Mouse (Mus musculus): ENCODE measurements around the gene Gls2.
"Not testable (repeated sequence)": the region's sequence is repeated elsewhere in the genome, so short reads cannot be mapped to it uniquely, and the experiment has no call there.

Gene Gls2

DNA sequence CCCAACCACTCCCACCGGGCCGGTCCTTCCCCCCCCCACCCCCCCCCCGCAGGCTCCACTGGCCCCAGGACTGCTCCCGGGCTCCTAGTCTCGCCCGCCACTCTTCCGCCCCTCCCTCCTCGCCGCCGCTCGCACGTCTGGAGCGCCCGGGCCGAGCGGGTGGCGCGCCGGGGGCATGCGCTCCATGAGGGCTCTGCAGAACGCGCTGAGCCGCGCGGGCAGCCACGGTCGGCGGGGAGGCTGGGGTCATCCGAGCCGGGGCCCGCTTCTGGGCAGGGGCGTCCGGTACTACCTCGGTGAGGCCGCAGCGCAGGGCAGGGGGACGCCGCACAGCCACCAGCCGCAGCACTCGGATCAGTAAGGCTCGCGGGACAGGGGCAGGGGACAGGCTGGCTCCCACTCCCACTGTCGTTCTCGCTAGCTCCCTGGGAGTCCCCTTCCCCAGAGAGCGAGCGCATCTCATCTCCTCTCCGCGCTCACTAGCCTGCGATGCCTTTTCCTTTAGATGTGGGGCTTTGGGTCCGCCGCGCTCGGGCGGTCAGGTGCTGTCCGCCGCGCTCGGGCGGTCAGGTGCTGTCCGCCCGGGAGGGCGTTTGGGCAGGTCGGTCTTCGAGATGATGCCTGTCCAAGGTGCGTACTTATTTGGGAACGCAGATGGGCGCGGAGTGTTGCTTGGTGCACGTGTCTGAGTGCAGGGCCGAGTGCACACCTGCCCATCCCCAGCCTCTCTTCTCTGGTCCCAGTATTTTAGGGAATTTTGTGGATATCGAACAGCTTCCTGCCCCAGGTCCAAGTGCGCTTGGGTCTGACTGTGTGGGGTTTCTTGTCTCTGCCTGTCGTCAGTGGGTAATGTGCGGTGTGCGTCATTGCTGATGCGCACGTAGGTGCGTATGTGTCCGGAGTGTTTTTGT lies 549 bp downstream of the Gls2 start:
- DNase-seq, result peak; percentile 90

DNA sequence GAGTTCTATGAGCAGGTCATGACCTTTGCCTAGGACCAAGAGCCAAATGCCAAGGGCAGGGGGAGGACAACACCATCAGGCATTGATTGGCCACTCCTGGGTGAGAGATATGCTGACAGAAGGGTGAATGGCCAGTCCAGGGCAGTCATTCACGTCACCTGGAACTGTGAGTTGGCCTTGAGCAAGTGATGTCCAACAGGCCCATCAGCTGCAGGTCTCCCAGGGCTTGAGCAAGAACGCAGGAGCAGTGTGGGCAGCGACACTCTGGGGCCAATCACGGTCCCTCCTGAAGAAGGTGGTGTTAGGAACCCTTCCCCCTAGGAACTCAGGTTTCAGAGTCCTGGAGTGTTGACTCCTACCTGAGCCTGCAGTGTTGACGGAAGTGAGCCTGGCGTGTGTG lies 7.6 kb downstream of the Gls2 start:
- no peak for DNase-seq

DNA sequence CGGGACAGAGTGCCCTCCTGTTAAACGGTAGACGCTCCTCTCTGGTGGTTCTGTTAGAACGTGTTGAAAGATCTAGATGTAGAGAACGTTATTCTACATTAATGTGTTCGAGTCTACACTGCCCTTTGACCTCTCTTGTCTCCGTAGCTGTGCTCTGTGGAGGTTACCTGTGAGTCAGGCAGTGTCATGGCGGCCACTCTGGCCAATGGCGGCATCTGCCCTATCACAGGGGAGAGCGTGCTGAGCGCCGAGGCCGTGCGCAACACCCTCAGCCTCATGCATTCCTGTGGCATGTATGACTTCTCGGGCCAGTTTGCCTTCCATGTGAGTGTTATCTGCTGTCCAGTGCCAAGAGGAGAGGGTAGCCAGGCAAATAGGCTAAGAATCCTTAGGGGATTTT lies 10.7 kb downstream of the Gls2 start:
- DNase-seq, result no peak

DNA sequence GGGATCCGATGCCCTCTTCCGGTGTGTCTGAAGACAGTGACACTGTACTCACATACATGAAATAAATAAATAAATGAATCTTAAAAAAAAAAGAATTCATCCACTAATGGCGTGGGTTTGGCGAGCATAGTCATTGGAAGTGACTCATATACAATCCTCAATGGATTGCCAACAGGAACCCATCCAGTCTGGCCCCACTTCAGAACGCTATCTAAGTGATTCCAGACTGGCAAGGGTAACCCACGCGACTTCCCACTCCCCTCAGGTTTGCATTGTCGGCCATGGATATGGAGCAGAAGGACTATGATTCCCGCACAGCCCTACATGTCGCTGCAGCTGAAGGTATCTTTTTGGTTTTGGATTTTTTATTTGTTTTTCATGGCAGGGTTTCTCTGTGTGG lies 14.1 kb downstream of the Gls2 start:
- no peak for DNase-seq

DNA sequence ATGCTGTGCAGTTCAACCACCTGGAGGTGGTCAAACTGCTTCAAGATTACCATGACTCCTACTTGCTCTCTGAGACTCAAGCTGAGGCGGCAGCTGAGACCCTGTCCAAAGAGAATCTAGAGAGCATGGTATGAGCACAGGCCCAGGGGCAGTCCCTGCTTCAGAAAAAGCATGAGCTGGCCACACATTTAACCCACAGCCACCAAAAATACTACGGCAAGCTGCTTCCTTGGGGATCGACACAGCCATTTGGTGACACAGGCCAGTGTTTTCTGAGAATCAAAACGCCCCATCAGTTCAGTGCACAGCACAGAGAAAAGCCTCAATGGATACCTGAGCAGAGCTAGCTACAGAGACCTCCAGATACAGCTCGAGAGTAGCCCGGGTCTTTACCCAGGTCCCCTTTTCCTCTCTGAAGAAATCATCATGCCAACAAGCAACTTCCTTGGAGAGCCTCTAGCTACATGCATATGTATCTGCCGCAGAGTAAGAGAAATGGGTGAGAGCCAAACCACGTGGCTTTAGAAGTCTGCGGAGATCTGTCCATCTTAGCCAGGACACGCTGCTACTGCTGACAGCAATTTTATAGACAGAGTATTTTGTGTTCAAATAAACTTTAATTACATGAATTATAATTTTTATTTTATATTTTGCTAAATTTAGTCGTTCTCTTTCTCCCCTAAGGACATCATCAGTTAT lies 15.2 kb downstream of the Gls2 start:
- no peak for DNase-seq

DNA sequence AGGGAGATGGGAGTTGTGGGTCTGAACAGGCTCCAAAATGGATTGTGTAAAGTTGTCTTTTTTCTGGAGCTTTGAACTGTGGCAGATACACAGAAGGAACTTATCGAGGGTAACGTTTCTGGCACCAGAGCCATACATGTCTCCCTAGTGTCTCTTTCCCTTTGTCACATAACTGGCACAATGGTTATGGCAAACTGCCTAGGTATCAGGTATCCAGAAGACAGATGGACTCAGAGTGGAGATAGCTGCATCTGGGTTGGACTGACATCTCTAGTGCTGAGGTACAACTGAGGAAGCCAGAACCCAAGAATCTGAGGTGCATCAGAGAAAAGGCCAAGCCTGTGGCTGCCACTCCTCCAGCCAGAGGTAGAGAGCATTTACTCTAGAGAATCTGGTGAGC lies 15.9 kb downstream of the Gls2 start:
- no peak for DNase-seq

DNA sequence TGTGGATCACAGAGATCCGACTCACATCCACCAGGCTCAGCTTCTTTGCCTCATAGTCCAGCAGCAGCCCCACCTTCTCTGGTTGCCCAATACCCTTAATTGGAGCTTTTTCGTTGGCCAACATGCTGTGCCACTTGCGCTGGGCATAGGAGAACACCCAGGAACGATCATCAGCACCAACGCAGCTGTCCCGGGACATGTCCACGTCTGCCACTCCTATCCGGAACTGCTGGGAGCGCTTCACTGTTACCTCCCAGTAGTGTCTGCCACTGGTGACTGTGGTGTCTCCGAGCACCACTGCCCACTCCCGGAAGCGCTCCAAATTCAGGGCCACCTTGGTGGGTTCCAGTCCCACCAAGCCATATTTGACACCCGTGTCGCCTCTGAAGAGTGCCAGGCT lies 16.7 kb downstream of the Gls2 start:
- DNase-seq, result no peak

DNA sequence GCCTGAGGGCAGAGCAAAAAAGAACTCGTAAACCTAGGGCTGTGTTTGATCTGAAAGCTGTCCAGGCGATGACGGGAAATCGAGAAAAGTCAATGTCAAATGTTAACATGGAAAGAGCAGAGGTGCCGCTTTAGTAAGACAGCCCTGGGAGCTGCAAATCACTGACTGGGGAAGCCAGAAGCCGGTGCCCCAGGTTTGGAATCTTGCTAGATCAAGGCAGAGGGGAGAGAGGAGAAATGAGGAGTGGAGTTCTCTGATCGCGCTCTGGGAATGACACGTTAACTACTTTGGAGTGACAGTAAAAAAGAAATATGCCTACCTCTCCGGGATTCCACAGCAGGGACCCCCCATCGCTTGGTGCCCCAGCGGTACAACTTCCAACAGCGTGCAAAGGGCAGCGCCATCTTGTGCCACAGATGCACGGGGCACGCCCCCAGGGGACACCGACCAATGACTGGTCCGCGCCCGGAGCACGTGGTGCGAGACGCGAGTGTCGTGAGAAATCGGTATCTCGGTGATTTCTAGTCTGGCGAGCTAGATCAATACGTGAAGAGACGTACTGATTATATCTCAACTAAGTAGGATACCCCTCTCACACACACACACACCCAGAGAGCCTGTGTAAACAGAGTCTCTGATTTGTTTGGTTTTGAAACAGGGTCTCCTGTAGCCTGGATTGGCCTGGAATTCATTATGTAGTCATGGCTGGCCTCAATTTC lies 17.3 kb downstream of the Gls2 start, which contains the start of gene Spryd4:
TSS of gene Spryd4 (minus strand) at position 418 of the 719 bp plus-strand sequence.
- peak; percentile 99 for DNase-seq

DNA sequence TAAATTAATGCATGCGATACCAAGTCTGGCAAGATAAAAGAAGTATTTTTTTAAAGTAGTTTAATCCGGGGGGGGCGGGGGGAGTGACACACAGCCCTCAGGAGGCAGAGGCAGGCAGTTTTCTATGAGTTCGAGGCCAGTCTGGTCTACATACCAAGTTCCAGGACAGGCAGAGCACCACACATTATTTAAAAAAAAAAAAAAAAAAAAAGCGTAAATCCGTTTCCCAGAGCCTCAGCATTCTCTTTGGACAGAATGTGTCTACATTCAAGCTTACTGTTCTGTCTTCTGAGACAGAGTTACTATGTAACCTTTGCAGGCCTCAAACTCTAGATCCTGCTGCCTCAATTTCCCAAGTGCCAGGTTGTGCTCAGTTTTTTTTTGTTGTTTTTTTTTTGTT lies 17.9 kb downstream of the Gls2 start:
- DNase-seq, result no peak

DNA sequence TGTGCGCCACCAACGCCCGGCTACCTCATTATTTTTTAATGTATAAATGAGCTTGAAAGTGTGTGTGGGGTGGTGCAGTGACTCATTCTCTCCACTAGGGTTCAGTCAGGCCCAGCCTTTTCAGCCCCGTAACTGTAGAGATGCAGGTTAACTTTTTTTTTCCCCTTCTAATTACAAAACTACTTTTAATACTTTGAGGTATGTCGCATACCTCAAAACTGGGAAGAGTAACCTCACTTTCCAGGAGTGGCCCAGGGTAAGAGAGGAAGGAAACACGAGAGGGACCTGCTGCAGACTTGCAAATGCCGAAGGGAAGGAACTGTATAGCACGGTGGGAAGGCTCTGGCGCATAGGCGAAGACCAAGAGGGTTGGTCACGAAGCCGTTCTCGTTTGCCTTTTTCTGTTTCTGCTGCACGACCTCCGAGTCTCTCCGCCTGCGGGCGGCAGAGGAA lies 18.6 kb downstream of the Gls2 start:
- DNase-seq, result peak; percentile 91

DNA sequence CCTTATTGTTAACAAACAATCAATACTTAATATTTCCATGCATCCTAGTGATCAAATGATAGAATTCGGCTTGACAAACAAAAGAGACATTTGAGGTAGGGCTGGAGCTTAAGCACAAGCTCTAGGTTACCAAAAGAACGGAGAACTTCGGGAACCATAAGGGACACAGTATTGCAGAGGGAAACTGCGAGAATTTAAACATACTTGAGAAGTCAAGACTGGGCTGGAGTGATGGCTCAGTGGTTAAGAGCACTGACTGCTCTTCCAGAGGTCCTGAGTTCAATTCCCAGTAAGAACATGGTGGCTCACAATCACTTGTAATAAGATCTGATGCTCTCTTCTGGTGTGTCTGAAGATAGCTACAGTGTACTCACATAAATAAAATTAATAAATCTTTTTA lies 19.9 kb downstream of the Gls2 start:
- DNase-seq, result not testable (repeated sequence)

DNA sequence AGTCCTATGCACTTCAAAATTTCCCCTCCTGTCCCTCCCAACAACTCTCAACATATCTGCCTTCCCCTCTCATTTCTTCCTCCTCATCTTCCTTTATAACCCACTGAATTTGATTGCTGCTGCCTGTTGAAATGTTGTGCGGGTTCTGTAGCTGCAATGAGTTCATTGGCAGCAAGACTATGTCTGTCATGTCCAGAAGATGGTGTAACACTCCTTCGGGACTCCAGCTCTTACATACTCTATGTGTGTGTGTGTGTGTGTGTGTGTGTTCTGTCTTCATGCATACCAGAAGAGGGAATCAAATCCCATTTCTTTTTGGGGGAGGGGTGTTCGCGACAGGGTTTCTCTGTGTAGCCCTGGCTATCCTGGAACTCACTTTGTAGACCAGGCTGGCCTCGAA lies 20.7 kb downstream of the Gls2 start:
- no peak for DNase-seq

DNA sequence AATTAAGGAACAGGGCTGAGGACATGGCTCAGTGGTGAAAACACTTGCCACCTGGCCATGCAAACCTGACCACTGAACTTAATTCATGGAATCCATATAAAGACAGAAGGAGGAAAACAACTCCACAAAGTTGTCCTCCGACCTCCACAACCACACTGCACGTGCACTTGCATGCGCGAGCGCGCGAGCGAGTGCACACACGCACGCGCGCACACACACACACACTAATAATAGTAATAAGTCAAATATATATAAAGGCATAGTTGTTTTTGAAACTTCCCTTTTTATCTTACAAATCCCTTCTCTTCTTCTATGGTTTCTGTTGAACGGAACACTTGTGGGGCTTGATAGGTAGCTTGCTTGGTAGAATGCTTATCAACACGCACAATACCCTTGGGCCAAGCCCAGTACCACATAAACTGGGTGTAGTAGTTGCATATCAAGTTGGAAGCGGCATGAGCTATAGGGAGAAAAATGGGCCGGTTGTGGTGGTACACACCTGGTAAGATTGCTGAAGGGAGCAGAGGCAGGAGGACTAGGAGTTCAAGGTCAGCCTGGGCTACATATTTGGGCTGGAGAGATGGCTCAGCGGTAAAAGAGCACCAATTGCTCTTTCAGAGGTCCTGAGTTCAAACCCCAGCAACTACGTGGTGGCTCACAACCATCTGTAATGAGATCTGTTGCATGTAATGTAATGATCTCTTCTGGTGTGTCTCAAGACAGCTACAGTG lies 24.3 kb downstream of the Gls2 start:
- DNase-seq, result no peak

DNA sequence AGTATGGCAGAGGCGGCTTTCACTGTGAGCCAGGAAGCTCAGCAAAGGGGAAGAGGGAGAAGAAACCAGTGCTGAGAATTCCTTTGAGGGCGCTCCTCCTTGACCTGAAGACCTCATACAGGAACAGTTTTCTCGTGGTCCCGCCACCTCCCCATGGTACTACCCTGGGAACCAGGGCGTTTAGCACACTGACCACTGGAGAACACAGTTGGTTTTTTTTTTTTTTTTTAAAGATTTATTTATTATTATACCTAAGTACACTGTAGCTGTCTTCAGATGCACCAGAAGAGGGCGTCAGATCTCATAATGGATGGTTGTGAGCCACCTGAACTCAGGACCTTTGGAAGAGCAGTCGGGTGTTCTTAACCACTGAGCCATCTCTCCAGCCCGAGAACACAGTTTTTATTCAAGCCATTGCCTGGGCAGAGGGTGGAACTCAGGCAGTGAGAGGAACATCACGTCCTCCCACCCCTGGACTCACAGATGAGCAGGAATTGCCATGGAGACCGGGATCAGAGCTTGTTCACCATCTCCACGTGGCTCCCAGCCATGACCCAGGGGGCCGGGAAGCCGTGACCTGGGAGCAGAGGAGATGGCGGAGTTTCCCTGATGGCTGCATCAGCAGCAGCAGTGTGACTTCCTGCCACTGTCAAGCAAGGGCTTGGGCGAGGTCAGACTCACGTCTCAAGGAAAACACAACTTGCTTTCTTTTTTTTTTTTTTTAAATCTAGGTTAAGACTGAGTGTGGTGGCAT lies 27.5 kb downstream of the Gls2 start:
- DNase-seq, result peak; percentile 92

DNA sequence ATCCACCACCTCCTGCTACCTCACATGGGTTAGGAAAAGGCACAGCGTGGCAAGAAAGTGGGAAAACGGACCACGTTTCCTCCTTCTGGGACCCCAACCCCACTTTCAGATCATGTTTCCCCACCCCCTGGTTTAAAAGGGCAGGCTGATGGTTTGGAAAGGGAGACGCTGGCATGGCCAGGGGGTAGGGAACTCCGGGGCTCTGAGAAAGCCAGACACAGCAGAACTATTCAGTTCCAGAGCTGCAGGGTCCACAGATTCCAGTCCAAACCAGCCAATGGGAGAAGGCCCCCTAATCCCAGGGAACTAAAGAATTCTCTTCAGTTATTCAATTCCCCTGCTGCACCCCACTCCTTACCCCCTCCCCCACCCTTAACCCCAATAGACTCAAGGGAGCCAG lies 30.8 kb downstream of the Gls2 start:
- DNase-seq, result peak; percentile 81

DNA sequence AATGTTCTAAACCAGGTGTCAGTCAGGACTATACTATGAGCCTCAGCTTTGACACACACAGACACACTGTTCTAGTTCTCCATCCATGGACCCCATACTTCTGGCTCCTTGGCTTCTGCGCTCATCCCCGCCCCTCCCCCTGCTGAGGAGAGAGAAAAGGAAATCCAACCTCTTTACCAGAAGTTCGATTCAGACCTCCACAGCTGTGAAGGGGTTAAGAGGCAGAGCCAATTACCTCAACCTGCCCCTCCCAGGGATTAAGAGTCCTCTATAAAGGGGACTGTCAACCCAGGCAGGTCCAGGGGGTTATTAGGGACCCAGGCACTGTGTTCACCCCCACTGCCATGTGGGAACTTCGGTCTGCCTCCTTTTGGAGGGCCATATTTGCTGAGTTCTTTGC lies 31.3 kb downstream of the Gls2 start, which contains the start of gene Mip:
TSS of gene Mip (plus strand) at position 301 of the 400 bp plus-strand sequence.
- no peak for DNase-seq

DNA sequence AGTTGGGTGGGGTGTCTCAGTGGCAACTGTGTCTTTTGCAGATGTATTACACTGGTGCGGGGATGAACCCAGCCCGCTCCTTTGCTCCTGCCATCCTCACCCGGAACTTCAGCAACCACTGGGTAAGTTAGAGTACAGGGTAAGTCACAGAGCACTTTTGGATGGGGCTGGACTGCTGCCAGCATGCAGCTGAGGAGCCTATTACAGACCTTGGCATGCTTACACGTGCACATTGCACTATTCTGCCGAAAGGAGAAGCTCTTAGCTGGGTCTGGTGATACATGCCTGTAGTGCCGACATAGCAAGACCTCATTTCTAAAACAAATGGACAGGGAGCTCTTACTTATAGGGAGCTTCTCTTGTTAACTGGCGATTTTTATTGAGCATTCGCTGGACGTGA lies 33.3 kb downstream of the Gls2 start:
- DNase-seq, result no peak

DNA sequence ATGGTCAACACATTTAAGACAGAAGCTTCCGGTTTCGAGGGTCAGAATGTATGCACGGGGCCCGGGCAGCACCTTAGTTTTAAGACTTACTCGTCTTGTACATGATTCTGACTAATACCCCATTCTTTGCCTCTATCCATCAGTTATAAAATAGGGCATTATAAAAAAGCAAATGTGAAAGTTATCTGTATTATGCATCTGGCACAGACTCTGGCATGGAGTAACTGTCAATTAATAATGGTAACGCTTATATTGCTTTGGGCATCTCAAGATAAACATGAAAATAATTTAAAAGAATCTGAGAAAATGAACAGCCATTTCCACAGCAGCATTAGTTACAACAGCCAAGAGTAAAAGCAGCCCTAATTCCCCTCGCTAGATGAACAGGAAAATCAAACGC lies 33.8 kb downstream of the Gls2 start:
- no peak for DNase-seq

DNA sequence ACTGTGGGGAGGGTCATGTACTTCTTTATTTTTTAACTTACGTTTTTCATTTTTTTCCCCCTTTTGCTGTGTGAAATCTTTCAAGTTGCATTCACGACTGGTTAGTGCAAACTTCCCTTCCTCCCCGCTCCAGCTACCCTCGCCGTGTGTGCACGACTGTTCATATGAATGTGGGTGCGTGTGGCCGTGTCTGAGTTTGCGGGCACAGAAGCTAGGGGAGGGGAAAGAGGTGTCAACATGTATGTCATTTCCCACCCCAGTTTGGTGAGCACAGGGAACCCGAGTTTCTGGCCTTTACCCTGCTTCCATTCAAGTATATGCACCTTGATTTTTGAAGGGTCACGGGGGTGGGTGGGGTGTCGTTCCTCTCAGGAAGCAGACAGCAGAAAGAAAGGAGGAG lies 36.3 kb downstream of the Gls2 start:
- DNase-seq, result peak; percentile 86

DNA sequence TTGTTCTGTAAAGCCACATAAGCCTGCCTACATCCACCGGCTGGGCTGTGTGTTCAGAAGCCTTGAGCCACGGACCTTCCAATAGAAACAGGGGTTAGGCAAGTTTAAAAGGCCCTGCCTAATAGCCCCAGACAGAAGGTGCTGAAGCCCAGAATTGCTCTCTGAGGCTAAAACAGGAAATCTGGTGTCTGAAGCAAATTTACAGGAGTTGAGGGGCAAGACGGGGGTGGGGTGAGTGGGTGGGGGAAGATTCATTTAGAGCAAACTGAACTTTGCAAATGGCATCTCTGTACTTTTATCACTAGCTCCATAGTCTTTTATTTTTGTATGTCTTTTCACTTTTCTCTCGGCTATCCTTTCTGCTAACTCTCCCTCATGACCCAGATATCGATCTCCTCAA lies 36.9 kb downstream of the Gls2 start:
- DNase-seq, result peak; percentile 86

DNA sequence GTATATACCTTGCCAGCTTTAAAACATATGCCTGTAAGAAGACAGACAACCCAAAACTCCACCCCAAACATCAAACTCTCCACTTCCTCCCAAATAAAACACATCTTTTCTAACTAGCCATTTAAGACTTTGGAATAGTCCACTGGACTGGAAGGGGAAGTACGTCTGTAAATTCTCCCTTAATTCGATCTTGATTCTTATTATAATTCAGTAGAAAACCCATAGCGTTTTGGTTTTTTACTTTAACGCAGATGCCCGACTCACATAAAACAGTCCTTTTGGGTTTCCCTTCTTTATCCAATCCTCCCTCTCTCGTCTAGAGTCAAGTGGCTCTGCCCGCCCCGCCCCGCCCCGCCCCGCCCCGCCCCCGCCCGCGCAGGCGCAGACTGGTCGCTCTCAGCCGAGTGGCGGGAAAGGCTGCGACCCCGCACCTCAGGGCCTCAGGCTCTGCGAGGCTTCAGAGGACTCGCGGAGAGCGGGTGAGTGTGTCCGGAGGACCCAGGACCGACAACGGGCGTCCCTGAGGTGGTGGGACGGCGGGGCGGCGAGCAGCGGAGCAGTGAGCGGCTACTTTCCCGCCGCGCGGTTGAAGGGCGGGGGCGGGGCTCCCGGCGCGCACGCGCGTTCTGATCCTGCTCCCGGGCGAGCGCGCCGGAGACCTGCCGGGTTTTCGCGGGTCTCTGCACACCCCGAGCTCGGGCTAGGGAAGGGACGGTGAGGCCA lies 37.6 kb downstream of the Gls2 start, which contains the start of gene Timeless:
TSS of gene Timeless (plus strand) at position 369 of the 723 bp plus-strand sequence.
- DNase-seq, result peak; percentile 99

Measured in heart, adult 11 months (tissue).